Mouse (Mus musculus) MEL (cell line): Measurements from ENCODE around the gene Ablim1. TPM values are rescaled to one million over a fixed set of nuclear protein-coding genes. Genes with fewer than 3 reads are reported as not detected.
A peak's percentile ranks its signal among the peaks of the same experiment; 100 is the strongest.

Experiments
- DNase-seq: peaks from one replicate; pipeline ENCODE4 v3.0.0; 2011; ENCODE audit warnings: low read depth, low spot score
- H3K27ac ChIP-seq: 2 replicates; pipeline ENCODE4 v1.5.1; 2012; ENCODE audit warnings: low read depth, mild to moderate bottlenecking, control low read depth, low read length, moderate library complexity; ENCODE audit not compliant: control insufficient read depth
- H3K27me3 ChIP-seq, 2 experiments: fragments of 150-350 bp in 1 of 2; sonication (generic) in 1 of 2; 2 replicates each; pipeline ENCODE4 v1.6.1; 2012; ENCODE audit warnings: low read length in 2 of 2, mild to moderate bottlenecking in 2 of 2, improper control_type of control experiment in 1 of 2, moderate library complexity in 1 of 2; ENCODE audit not compliant: insufficient read depth in 2 of 2, control insufficient read depth in 1 of 2
- H3K36me3 ChIP-seq, 2 experiments: 2 replicates each; pipeline ENCODE4 v1.6.1; 2012 to 2014; ENCODE audit warnings: low read length in 2 of 2, improper control_type of control experiment in 1 of 2, inconsistent platforms in 1 of 2, mild to moderate bottlenecking in 1 of 2; ENCODE audit not compliant: insufficient read depth in 2 of 2, control insufficient read depth in 1 of 2
- H3K4me1 ChIP-seq, 2 experiments: fragments of 150-350 bp in 1 of 2; sonication (generic) in 1 of 2; 2 replicates each; pipeline ENCODE4 v1.6.1; 2012; ENCODE audit warnings: low read length in 2 of 2, improper control_type of control experiment in 1 of 2, mild to moderate bottlenecking in 1 of 2; ENCODE audit not compliant: insufficient read depth in 2 of 2, control insufficient read depth in 1 of 2
- H3K4me3 ChIP-seq, 2 experiments: fragments of 150-350 bp in 1 of 2; sonication (generic) in 1 of 2; 2 replicates each; pipeline ENCODE4 v1.5.1; 2012; ENCODE audit warnings: low read depth in 2 of 2, low read length in 2 of 2, mild to moderate bottlenecking in 2 of 2, moderate library complexity in 2 of 2, control low read depth in 1 of 2, improper control_type of control experiment in 1 of 2; ENCODE audit not compliant: control insufficient read depth in 1 of 2, insufficient read depth in 1 of 2
- H3K79me2 ChIP-seq: 2 replicates; pipeline ENCODE4 v1.6.1; 2012; ENCODE audit warnings: mild to moderate bottlenecking, low read length, moderate library complexity; ENCODE audit not compliant: control insufficient read depth, poor library complexity, insufficient read depth
- H3K9ac ChIP-seq: 2 replicates; pipeline ENCODE4 v1.6.1; 2012; ENCODE audit warnings: low read depth, mild to moderate bottlenecking, control low read depth, low read length, moderate library complexity; ENCODE audit not compliant: control insufficient read depth, poor library complexity, severe bottlenecking
- H3K9me3 ChIP-seq: fragments of 150-350 bp; sonication (generic); replicated peaks from 2 replicates; pipeline ENCODE4 v1.6.1; 2012; ENCODE audit warnings: mild to moderate bottlenecking, low read length, improper control_type of control experiment, moderate library complexity; ENCODE audit not compliant: insufficient read depth
- BHLHE40 ChIP-seq: IDR thresholded peaks from 2 replicates; pipeline ENCODE4 v1.6.1; 2012; ENCODE audit warnings: low read depth, mild to moderate bottlenecking, inconsistent platforms, low read length, improper control_type of control experiment, borderline replicate concordance
- CTCF ChIP-seq, 3 experiments: IDR thresholded peaks in 2 of 3; conservative IDR thresholded peaks in 1 of 3; 2 replicates each; pipeline ENCODE4 v1.5.1; 2011 to 2012; ENCODE audit warnings: low read length in 3 of 3, low read depth in 2 of 3, mild to moderate bottlenecking in 2 of 3, improper control_type of control experiment in 1 of 3, inconsistent platforms in 1 of 3, mixed read lengths in 1 of 3, moderate library complexity in 1 of 3; ENCODE audit not compliant: control insufficient read depth in 1 of 3, insufficient read depth in 1 of 3, poor library complexity in 1 of 3, severe bottlenecking in 1 of 3
- E2F4 ChIP-seq: IDR thresholded peaks from 2 replicates; pipeline ENCODE4 v1.6.1; 2011; ENCODE audit warnings: low read depth, low read length, improper control_type of control experiment, borderline replicate concordance
- EP300 ChIP-seq, 2 experiments: IDR thresholded peaks; 2 replicates each; pipeline ENCODE4 v1.6.1; 2011; ENCODE audit warnings: improper control_type of control experiment in 2 of 2, low read length in 2 of 2, low read depth in 1 of 2, mild to moderate bottlenecking in 1 of 2
- GABPA ChIP-seq: IDR thresholded peaks from 2 replicates; pipeline ENCODE4 v1.6.1; 2012; ENCODE audit warnings: low read depth, mild to moderate bottlenecking, inconsistent platforms, low read length, improper control_type of control experiment, moderate library complexity
- GATA1 ChIP-seq: IDR thresholded peaks from 2 replicates; pipeline ENCODE4 v1.6.1; 2011; ENCODE audit warnings: low read depth, low read length, improper control_type of control experiment
- JUND ChIP-seq: IDR thresholded peaks from 2 replicates; pipeline ENCODE4 v1.6.1; 2011; ENCODE audit warnings: low read depth, mild to moderate bottlenecking, improper control_type of control experiment, low read length
- KAT2A ChIP-seq: conservative IDR thresholded peaks from 2 replicates; pipeline ENCODE4 v1.6.1; 2012; ENCODE audit warnings: low read depth, low read length, improper control_type of control experiment, inconsistent platforms
- MAFK ChIP-seq: IDR thresholded peaks from 2 replicates; pipeline ENCODE4 v1.6.1; 2011; ENCODE audit warnings: low read depth, mild to moderate bottlenecking, low read length, improper control_type of control experiment, borderline replicate concordance
- MAX ChIP-seq: IDR thresholded peaks from 2 replicates; pipeline ENCODE4 v1.6.1; 2011; ENCODE audit warnings: low read length, improper control_type of control experiment
- MAZ ChIP-seq: IDR thresholded peaks from 2 replicates; pipeline ENCODE4 v1.6.1; 2012; ENCODE audit warnings: low read depth, mild to moderate bottlenecking, inconsistent platforms, low read length, improper control_type of control experiment
- MEF2A ChIP-seq: IDR thresholded peaks from 2 replicates; pipeline ENCODE4 v1.6.1; 2014; ENCODE audit warnings: low read depth, mild to moderate bottlenecking, inconsistent platforms, low read length, improper control_type of control experiment; ENCODE audit not compliant: poor library complexity, insufficient replicate concordance, severe bottlenecking; ENCODE audit errors: extremely low read depth
- MXI1 ChIP-seq: IDR thresholded peaks from 2 replicates; pipeline ENCODE4 v1.6.1; 2011; ENCODE audit warnings: mild to moderate bottlenecking, low read depth, low read length, improper control_type of control experiment
- NRF1 ChIP-seq: IDR thresholded peaks from 2 replicates; pipeline ENCODE4 v1.6.1; 2014; ENCODE audit warnings: low read depth, mild to moderate bottlenecking, inconsistent platforms, low read length, improper control_type of control experiment, moderate library complexity; ENCODE audit not compliant: poor library complexity, insufficient read depth, severe bottlenecking
- POLR2AphosphoS5 ChIP-seq: IDR thresholded peaks from 2 replicates; pipeline ENCODE4 v1.6.1; 2012; ENCODE audit warnings: low read depth, borderline replicate concordance, mild to moderate bottlenecking, inconsistent platforms, low read length, moderate library complexity, mixed read lengths
- RAD21 ChIP-seq: IDR thresholded peaks from 2 replicates; pipeline ENCODE4 v1.6.1; 2011; ENCODE audit warnings: mild to moderate bottlenecking, low read depth, low read length, improper control_type of control experiment
- SIN3A ChIP-seq: IDR thresholded peaks from 2 replicates; pipeline ENCODE4 v1.6.1; 2012; ENCODE audit warnings: low read length, improper control_type of control experiment, inconsistent platforms
- SMC3 ChIP-seq: IDR thresholded peaks from 2 replicates; pipeline ENCODE4 v1.6.1; 2011; ENCODE audit warnings: low read depth, low read length, improper control_type of control experiment
- TCF12 ChIP-seq: IDR thresholded peaks from 2 replicates; pipeline ENCODE4 v1.6.1; 2014; ENCODE audit warnings: low read depth, mild to moderate bottlenecking, inconsistent platforms, low read length, improper control_type of control experiment, moderate library complexity
- UBTF ChIP-seq: IDR thresholded peaks from 2 replicates; pipeline ENCODE4 v1.6.1; 2012; ENCODE audit warnings: low read depth, mild to moderate bottlenecking, inconsistent platforms, low read length, improper control_type of control experiment, moderate library complexity, borderline replicate concordance; ENCODE audit not compliant: insufficient read depth
- USF1 ChIP-seq: IDR thresholded peaks from 2 replicates; pipeline ENCODE4 v1.6.1; 2014; ENCODE audit warnings: low read depth, mild to moderate bottlenecking, inconsistent platforms, low read length, improper control_type of control experiment, moderate library complexity
- ZC3H11A ChIP-seq: IDR thresholded peaks from 2 replicates; pipeline ENCODE4 v1.6.1; 2012; ENCODE audit warnings: low read depth, mild to moderate bottlenecking, inconsistent platforms, low read length, improper control_type of control experiment
- ZKSCAN1 ChIP-seq: IDR thresholded peaks from 2 replicates; pipeline ENCODE4 v1.6.1; 2012; ENCODE audit warnings: low read depth, mild to moderate bottlenecking, inconsistent platforms, low read length, improper control_type of control experiment, moderate library complexity
- ZMIZ1 ChIP-seq: IDR thresholded peaks from 2 replicates; pipeline ENCODE4 v1.6.1; 2012; ENCODE audit warnings: low read depth, mild to moderate bottlenecking, inconsistent platforms, low read length, improper control_type of control experiment, moderate library complexity
- polyA plus RNA-seq, 2 experiments: library from polyadenylated mRNA; stranded (reverse) in 1 of 2; unstranded in 1 of 2; fragments of >175 nt in 1 of 2; fragments of >200 nt in 1 of 2; gene quantifications; 2 replicates each; pipeline versions ENCODE4 v1.2.1 to v1.2.4; 2012; ENCODE audit warnings: low replicate concordance in 2 of 2, low read depth in 1 of 2; ENCODE audit not compliant: insufficient read length in 2 of 2, insufficient read depth in 1 of 2, missing spikeins in 1 of 2
- total RNA-seq: library from RNA; depleted of rRNA; stranded (reverse); fragments of 300-350 nt; gene quantifications from 2 replicates; pipeline ENCODE4 v1.2.3, GENCODE M21; 2012

Gene Ablim1
- total and polyA plus RNA-seq, 3 experiments, result not detected

- TF ChIP-seq MXI1, result peak; percentile 84
- TF ChIP-seq RAD21, result peak; percentile 47
- TF ChIP-seq MAFK, result no peak
- TF ChIP-seq ZKSCAN1, result no peak
- TF ChIP-seq SMC3, result peak; percentile 80
- peak; percentile 76 for TF ChIP-seq MAZ
- no peak for TF ChIP-seq GABPA
- no peak for TF ChIP-seq BHLHE40
- peak; percentile 88 to 97 (median 95) for TF ChIP-seq CTCF (IDR thresholded peaks at IDR 0.05 in 2 of 3, conservative IDR thresholded peaks at IDR 0.05 in 1 of 3; ENCODE audit: control insufficient read depth in 1 of 3, insufficient read depth in 1 of 3, low read depth in 2 of 3, low read length in 3 of 3, poor library complexity in 1 of 3, severe bottlenecking in 1 of 3)
- peak in 1 of 2 experiments; percentile 23; a peak in 1 of 4 replicates for TF ChIP-seq EP300 (IDR thresholded peaks at IDR 0.05; ENCODE audit: low read depth in 1 of 2, low read length in 2 of 2)
These were observed 43.6 kb upstream of the Ablim1 start (continued) for GRCm38 (mm10) chr19:57358322-57358721.

- DNase-seq, result no peak
- H3K27me3 ChIP-seq, result no peaks in the 10 kb centered on the region
- peak overlapping the region; percentile 10 to 46 for H3K4me3 ChIP-seq
- H3K9me3 ChIP-seq, result no peaks in the 10 kb centered on the region
- peaks cover 52% of the 10 kb centered on the region for H3K79me2 ChIP-seq
- H3K9ac ChIP-seq, result peak overlapping the region; percentile 73
- H3K36me3 ChIP-seq, result peaks cover 0 to 31% of the 10 kb centered on the region in 2 experiments; a peak in 2 of 4 replicates
- no peak overlapping the region for H3K27ac ChIP-seq
- TF ChIP-seq NRF1, result no peak
- no peak for TF ChIP-seq MAX
- TF ChIP-seq USF1, result no peak
- no peak for TF ChIP-seq JUND
- TF ChIP-seq SIN3A, result no peak
- no peak for TF ChIP-seq ZMIZ1
- no peak for TF ChIP-seq UBTF
- no peak for TF ChIP-seq TCF12
- TF ChIP-seq E2F4, result no peak
- no peak for TF ChIP-seq KAT2A
- H3K4me1 ChIP-seq, result peaks cover 12 to 25% of the 10 kb centered on the region in 2 experiments
These were observed 43.1 kb upstream of the Ablim1 start for GRCm38 (mm10) chr19:57357811-57358210.

- no peaks in the 10 kb centered on the region for H3K9me3 ChIP-seq
- no peak overlapping the region for H3K27ac ChIP-seq
- TF ChIP-seq MEF2A (no peak), GATA1 (no peak), ZC3H11A (no peak), MAX (no peak), POLR2AphosphoS5 (no peak), MXI1 (no peak)
- H3K4me1 ChIP-seq, result peaks cover 7 to 22% of the 10 kb centered on the region in 2 experiments
- no peak overlapping the region for H3K4me3 ChIP-seq
- H3K27me3 ChIP-seq, result no peaks in the 10 kb centered on the region
- peaks cover 47% of the 10 kb centered on the region for H3K79me2 ChIP-seq
- H3K36me3 ChIP-seq, result peaks cover 0 to 26% of the 10 kb centered on the region in 2 experiments; a peak in 2 of 4 replicates
- H3K9ac ChIP-seq, result no peak overlapping the region; the same call in 1 of the 2 replicates
- no peak for DNase-seq
These were observed 42.5 kb upstream of the Ablim1 start for GRCm38 (mm10) chr19:57357244-57357643.
